Mouse (Mus musculus): ENCODE data around the gene Ncbp3. TPM values are rescaled to one million over a fixed set of nuclear protein-coding genes. Genes with fewer than 3 reads are reported as not detected.
A peak's percentile ranks its signal among the peaks of the same experiment; 100 is the strongest.

Ncbp3 gene
- polyA plus RNA-seq, 1 experiment from 2014 or later = 4.9 TPM

DNA sequence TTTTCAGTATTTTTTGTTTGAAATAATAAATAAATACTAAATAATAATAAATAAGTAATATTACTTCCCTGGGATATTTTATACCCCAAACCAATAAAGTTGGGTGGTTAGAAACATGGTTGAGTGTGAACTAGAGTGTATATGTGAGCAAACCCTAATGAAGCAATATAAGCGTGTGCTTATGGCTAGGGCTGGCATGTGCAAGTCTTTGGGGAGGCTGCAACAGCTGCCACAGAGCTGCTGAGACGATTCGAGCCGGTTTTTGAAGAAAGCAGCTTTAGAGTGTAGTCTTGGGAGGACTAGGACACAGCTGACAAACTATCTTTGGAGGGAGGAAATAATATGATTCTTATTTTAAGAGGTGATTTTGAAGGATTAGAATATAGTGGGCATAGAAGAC lies 28.7 kb downstream of the Ncbp3 start:
- WGBS = 91% methylated on average over 4 of the region's 4 CpGs
- peaks cover 31% of the 10 kb centered on the region for H3K36me3 ChIP-seq (ENCODE audit: control insufficient read depth, insufficient read depth, low read length)
- H3K4me2 ChIP-seq (replicated peaks; ENCODE audit: low read depth) = no peak overlapping the region
- no peak overlapping the region for H3K4me3 ChIP-seq (ENCODE audit: low read depth, low read length)
- H3K4me1 ChIP-seq (replicated peaks; ENCODE audit: control insufficient read depth, insufficient read depth) = no peaks in the 10 kb centered on the region
- H3K27ac ChIP-seq (replicated peaks) = no peak overlapping the region
- ATAC-seq (ENCODE audit: low FRiP score, low TSS enrichment) (no peak), DNase-seq (ENCODE audit: low spot score) (no peak)
- H3K27me3 ChIP-seq (ENCODE audit: control insufficient read depth, insufficient read depth, low read length) = no peaks in the 10 kb centered on the region
- TF ChIP-seq EP300 (optimal IDR thresholded peaks at IDR 0.05) (no peak), CTCF (IDR thresholded peaks at IDR 0.05; ENCODE audit: low read depth) (no peak)
- no peak overlapping the region for H3K9ac ChIP-seq (ENCODE audit: low read length)
- H3K9me3 ChIP-seq (ENCODE audit: control insufficient read depth, low read length) = no peaks in the 10 kb centered on the region

DNA sequence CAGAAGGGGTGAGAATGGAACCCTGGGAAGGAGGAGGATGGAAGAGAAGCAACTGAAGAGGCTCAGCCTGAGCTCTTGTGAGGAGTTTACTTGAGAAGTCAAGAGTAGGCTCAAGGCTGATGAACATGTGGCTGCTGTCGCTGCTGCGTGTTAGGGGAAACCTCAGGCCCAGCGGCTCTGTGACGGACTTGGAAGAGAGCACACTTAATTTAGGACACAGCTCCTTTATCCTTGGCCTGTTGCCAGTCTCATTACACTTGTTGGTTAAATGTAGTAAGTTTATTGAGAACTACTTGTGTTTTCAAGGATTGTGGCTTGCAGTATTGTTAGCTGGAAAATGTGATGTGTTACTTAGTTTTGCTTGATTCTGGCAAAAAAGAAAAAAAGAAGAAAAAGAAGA lies 29.1 kb downstream of the Ncbp3 start:
- no peak overlapping the region for H3K4me2 ChIP-seq (replicated peaks; ENCODE audit: low read depth)
- no peaks in the 10 kb centered on the region for H3K9me3 ChIP-seq (ENCODE audit: control insufficient read depth, low read length)
- DNase-seq (ENCODE audit: low spot score) (no peak), ATAC-seq (ENCODE audit: low FRiP score, low TSS enrichment) (no peak)
- H3K36me3 ChIP-seq (ENCODE audit: control insufficient read depth, insufficient read depth, low read length) = peaks cover 31% of the 10 kb centered on the region
- H3K9ac ChIP-seq (ENCODE audit: low read length) = no peak overlapping the region
- H3K27me3 ChIP-seq (ENCODE audit: control insufficient read depth, insufficient read depth, low read length) = no peaks in the 10 kb centered on the region
- no peak overlapping the region for H3K4me3 ChIP-seq (ENCODE audit: low read depth, low read length)
- no peak for TF ChIP-seq CTCF (IDR thresholded peaks at IDR 0.05; ENCODE audit: low read depth)
- no peak for TF ChIP-seq EP300 (optimal IDR thresholded peaks at IDR 0.05)
- H3K27ac ChIP-seq (replicated peaks) = no peak overlapping the region
- WGBS = 76% methylated on average over 4 of the region's 4 CpGs
- no peaks in the 10 kb centered on the region for H3K4me1 ChIP-seq (replicated peaks; ENCODE audit: control insufficient read depth, insufficient read depth)

DNA sequence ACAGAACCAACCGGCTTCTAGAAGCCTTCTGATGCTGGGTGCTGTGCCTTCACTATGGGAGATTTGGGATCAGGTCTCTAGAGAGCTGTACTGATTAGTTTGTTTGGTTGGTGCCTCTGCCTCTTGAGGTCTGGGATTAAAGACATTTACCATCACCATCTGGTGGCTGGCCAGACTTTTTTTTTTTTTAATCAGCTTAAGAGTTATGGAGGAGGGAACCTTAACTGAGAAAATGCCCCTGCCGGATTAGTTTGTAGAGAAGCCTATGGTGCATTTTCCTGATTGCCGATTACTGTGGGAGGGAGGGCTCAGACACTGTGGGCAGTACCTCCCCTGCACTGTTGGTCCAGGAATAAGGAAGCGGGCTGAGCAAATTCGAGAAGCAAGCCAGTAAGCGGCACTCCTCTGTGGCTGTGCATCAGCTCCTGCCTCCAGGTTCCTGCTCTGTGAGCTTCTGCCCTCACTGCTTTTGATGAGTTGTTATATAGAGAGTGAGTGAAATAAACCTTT lies 29.7 kb downstream of the Ncbp3 start:
- WGBS = 84% methylated on average over 6 of the region's 6 CpGs
- H3K4me1 ChIP-seq (replicated peaks; ENCODE audit: control insufficient read depth, insufficient read depth) = no peaks in the 10 kb centered on the region
- no peak for TF ChIP-seq CTCF (IDR thresholded peaks at IDR 0.05; ENCODE audit: low read depth)
- TF ChIP-seq EP300 (optimal IDR thresholded peaks at IDR 0.05) = no peak
- no peak overlapping the region for H3K9ac ChIP-seq (ENCODE audit: low read length)
- no peak overlapping the region for H3K4me2 ChIP-seq (replicated peaks; ENCODE audit: low read depth)
- H3K9me3 ChIP-seq (ENCODE audit: control insufficient read depth, low read length) = no peaks in the 10 kb centered on the region
- peaks cover 31% of the 10 kb centered on the region for H3K36me3 ChIP-seq (ENCODE audit: control insufficient read depth, insufficient read depth, low read length)
- DNase-seq (ENCODE audit: low spot score) (no peak), ATAC-seq (ENCODE audit: low FRiP score, low TSS enrichment) (no peak)
- H3K27ac ChIP-seq (replicated peaks) = no peak overlapping the region
- no peak overlapping the region for H3K4me3 ChIP-seq (ENCODE audit: low read depth, low read length)
- no peaks in the 10 kb centered on the region for H3K27me3 ChIP-seq (ENCODE audit: control insufficient read depth, insufficient read depth, low read length)

DNA sequence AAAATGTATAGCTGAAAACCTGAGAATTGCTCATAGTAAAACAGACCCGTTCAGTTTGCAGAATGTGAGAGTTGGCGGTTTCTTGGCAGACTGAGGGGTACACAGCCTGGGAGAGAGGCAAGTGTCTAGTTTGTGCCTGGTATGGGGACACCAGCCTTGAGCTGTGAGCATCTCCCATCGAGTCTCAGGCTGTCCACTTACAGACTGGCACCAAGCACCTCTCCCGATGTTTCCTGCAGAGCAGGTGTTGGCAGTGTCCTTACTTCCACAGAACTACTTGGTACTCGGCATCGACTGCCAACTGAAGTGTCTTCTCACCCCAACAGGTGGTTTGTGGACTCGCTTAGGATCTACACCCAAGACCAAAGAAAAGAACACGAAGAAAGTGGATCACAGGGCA lies 31.0 kb downstream of the Ncbp3 start:
- H3K4me2 ChIP-seq (replicated peaks; ENCODE audit: low read depth) = no peak overlapping the region
- no peaks in the 10 kb centered on the region for H3K27me3 ChIP-seq (ENCODE audit: control insufficient read depth, insufficient read depth, low read length)
- no peaks in the 10 kb centered on the region for H3K4me1 ChIP-seq (replicated peaks; ENCODE audit: control insufficient read depth, insufficient read depth)
- H3K27ac ChIP-seq (replicated peaks) = no peak overlapping the region
- H3K4me3 ChIP-seq (ENCODE audit: low read depth, low read length) = no peak overlapping the region
- TF ChIP-seq EP300 (optimal IDR thresholded peaks at IDR 0.05) = no peak
- no peak for TF ChIP-seq CTCF (IDR thresholded peaks at IDR 0.05; ENCODE audit: low read depth)
- H3K9me3 ChIP-seq (ENCODE audit: control insufficient read depth, low read length) = no peaks in the 10 kb centered on the region
- no peak for ATAC-seq (ENCODE audit: low FRiP score, low TSS enrichment)
- DNase-seq (ENCODE audit: low spot score) = no peak
- H3K9ac ChIP-seq (ENCODE audit: low read length) = no peak overlapping the region
- WGBS = 91% methylated on average over 8 of the region's 8 CpGs
- H3K36me3 ChIP-seq (ENCODE audit: control insufficient read depth, insufficient read depth, low read length) = peaks cover 21% of the 10 kb centered on the region

DNA sequence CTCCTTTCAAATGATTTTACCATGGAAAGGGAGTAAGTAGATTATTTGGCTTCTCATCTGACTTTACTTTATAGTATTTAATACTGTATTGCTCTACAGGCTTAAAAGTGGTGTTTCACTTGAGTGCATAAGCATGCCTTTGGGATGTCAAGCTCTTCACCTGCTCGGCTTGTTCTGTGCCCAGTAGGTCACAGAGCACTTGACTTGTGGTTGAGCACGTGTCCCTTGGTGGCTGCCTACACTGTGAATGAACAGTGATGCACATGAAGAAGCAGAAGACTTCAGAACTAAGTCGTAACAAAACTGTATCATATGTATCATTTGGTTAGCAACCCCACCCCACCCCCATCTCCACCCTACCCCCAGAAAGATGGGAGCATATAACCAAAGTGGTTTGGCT lies 32.7 kb downstream of the Ncbp3 start:
- H3K9me3 ChIP-seq (ENCODE audit: control insufficient read depth, low read length) = no peaks in the 10 kb centered on the region
- no peak overlapping the region for H3K4me2 ChIP-seq (replicated peaks; ENCODE audit: low read depth)
- H3K27ac ChIP-seq (replicated peaks) = no peak overlapping the region
- peaks cover 12% of the 10 kb centered on the region for H3K36me3 ChIP-seq (ENCODE audit: control insufficient read depth, insufficient read depth, low read length)
- H3K4me1 ChIP-seq (replicated peaks; ENCODE audit: control insufficient read depth, insufficient read depth) = no peaks in the 10 kb centered on the region
- DNase-seq (ENCODE audit: low spot score) (no peak), ATAC-seq (ENCODE audit: low FRiP score, low TSS enrichment) (no peak)
- no peak for TF ChIP-seq EP300 (optimal IDR thresholded peaks at IDR 0.05)
- no peak for TF ChIP-seq CTCF (IDR thresholded peaks at IDR 0.05; ENCODE audit: low read depth)
- no peak overlapping the region for H3K4me3 ChIP-seq (ENCODE audit: low read depth, low read length)
- WGBS = 97% methylated on average over 3 of the region's 3 CpGs
- no peak overlapping the region for H3K9ac ChIP-seq (ENCODE audit: low read length)
- no peaks in the 10 kb centered on the region for H3K27me3 ChIP-seq (ENCODE audit: control insufficient read depth, insufficient read depth, low read length)

DNA sequence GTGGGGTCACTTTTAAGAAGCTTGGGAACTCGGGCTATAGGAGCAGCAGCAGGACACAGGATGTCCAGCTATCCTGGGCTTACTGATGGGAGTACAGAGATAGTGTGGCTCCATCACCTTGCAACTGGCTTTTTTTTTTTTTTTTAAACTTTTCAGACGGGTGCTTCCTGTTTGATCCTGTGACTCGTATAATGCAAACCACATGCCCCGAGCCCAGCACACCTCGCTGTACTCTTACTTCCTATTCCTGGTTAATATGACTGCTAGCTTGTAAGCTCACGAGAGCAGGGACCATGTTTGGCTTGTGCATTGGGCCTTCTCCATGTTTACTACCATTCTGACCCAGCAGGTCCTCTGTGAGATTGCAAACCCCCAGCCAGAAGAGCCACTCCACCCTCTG lies 36.7 kb downstream of the Ncbp3 start:
- Histone ChIP-seq H3K27me3 (ENCODE audit: control insufficient read depth, insufficient read depth, low read length) (no peaks in the 10 kb centered on the region), H3K27ac (replicated peaks) (0 out of 2 replicates have a peak overlapping the region, but pooled peaks have one; percentile 40), H3K9ac (ENCODE audit: low read length) (no peak overlapping the region), H3K9me3 (ENCODE audit: control insufficient read depth, low read length) (no peaks in the 10 kb centered on the region), H3K4me1 (replicated peaks; ENCODE audit: control insufficient read depth, insufficient read depth) (no peaks in the 10 kb centered on the region), H3K36me3 (ENCODE audit: control insufficient read depth, insufficient read depth, low read length) (peaks cover 4% of the 10 kb centered on the region; the same call in 1 of the 2 replicates), H3K4me2 (replicated peaks; ENCODE audit: low read depth) (no peak overlapping the region), H3K4me3 (ENCODE audit: low read depth, low read length) (no peak overlapping the region)
- ATAC-seq (ENCODE audit: low FRiP score, low TSS enrichment) (no peak), DNase-seq (ENCODE audit: low spot score) (no peak)
- 65% methylated on average over 6 of the region's 6 CpGs for WGBS
- no peak for TF ChIP-seq CTCF (IDR thresholded peaks at IDR 0.05; ENCODE audit: low read depth)
- no peak for TF ChIP-seq EP300 (optimal IDR thresholded peaks at IDR 0.05)
